Mouse (Mus musculus) layer of hippocampus, adult 9-11 months (tissue): Measurements from ENCODE around the gene Fam57b.

ENCODE experiments used
- DNase-seq: peaks from one replicate; pipeline ENCODE4 v3.0.0; 2022

Fam57b gene

GRCm38 (mm10) chr7:126797411-126798126, at the start of gene Fam57b:
TSS of gene Fam57b (plus strand) at chr7:126797668.
- DNase-seq: no peak

GRCm38 (mm10) chr7:126748824-126749223, 48.6 kb upstream of the Fam57b start:
- DNase-seq: no peak

- no peak for DNase-seq
These were observed 47.7 kb upstream of the Fam57b start for GRCm38 (mm10) chr7:126749582-126750343.

- DNase-seq: peak; percentile 70
These were observed 42.6 kb upstream of the Fam57b start for GRCm38 (mm10) chr7:126754866-126755265.

- no peak for DNase-seq
These were observed 38.9 kb upstream of the Fam57b start for GRCm38 (mm10) chr7:126758539-126758938.

GRCm38 (mm10) chr7:126759050-126759671, 38.3 kb upstream of the Fam57b start, which contains the start of gene Mapk3:
TSS of gene Mapk3 (plus strand) at chr7:126759601.
- peak; percentile 93 for DNase-seq

GRCm38 (mm10) chr7:126759672-126760390, 37.6 kb upstream of the Fam57b start:
- DNase-seq: no peak

- DNase-seq: peak; percentile 65
These were observed 37.1 kb upstream of the Fam57b start for GRCm38 (mm10) chr7:126760391-126760802.

- DNase-seq: no peak
These were observed 36.5 kb upstream of the Fam57b start for GRCm38 (mm10) chr7:126760956-126761355.

GRCm38 (mm10) chr7:126761529-126762067, 35.9 kb upstream of the Fam57b start:
- DNase-seq: no peak

GRCm38 (mm10) chr7:126762471-126763008, 34.9 kb upstream of the Fam57b start:
- peak; percentile 84 for DNase-seq

GRCm38 (mm10) chr7:126765540-126765939, 31.9 kb upstream of the Fam57b start:
- DNase-seq: no peak

- DNase-seq: no peak
These were observed 31.3 kb upstream of the Fam57b start, which contains the start of gene Gdpd3 for GRCm38 (mm10) chr7:126766201-126766600. TSS of gene Gdpd3 (plus strand) at chr7:126766334.

- DNase-seq: no peak
These were observed 30.5 kb upstream of the Fam57b start for GRCm38 (mm10) chr7:126767001-126767400.

GRCm38 (mm10) chr7:126770784-126771183, 26.7 kb upstream of the Fam57b start:
- DNase-seq: no peak

GRCm38 (mm10) chr7:126773351-126773750, 24.1 kb upstream of the Fam57b start:
- no peak for DNase-seq

- no peak for DNase-seq
These were observed 23.0 kb upstream of the Fam57b start for GRCm38 (mm10) chr7:126774463-126774862.

GRCm38 (mm10) chr7:126775185-126775977, 22.1 kb upstream of the Fam57b start:
- no peak for DNase-seq

GRCm38 (mm10) chr7:126775978-126776234, 21.6 kb upstream of the Fam57b start:
- DNase-seq: no peak

GRCm38 (mm10) chr7:126776598-126777057, 20.8 kb upstream of the Fam57b start, which contains the start of gene Ypel3:
TSS of gene Ypel3 (plus strand) at chr7:126776955.
- peak; percentile 98 for DNase-seq

- DNase-seq: no peak
These were observed 20.0 kb upstream of the Fam57b start for GRCm38 (mm10) chr7:126777476-126777875.
